Comparison of ENCODE assay signal across 8 mouse cellular contexts in the genomic region with DNA sequence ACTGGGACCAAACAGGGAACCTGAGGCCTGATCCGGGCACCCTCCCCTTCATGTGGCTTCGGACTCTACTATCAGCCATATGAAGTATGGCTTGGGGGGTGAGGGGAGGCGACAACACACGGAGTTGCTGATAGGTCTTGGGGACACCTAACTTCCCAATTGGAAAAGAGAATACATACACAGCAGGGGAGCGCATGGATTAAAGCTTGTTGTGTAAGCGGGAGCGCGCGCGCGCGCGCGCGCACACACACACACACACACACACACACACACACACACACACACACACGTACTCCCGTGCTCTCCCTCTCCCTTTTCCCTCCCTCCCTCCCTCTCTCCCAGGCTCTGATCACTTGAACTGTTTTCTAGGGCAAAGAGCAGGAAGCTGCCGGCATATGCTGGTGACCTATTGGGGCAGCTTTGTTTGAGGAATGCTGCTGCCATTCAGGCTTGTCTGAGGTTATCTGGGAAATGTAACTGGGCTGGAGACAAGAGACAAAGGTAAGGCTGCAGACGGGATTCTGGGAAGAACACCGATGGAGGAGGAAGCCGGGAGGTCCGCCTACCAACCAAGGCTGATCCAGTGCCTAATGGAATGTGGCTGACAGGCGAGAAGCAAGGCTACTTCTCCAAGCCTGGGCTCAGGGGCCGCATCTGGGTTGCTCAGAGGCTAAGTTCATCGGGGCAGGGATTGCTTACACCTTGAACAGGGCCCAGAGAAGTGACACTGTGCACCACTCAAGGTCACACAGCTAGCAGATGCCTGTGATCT. TPM values are rescaled to one million over a fixed set of nuclear protein-coding genes. Genes with fewer than 3 reads are reported as not detected.
A peak's percentile ranks its signal among the peaks of the same experiment; 100 is the strongest.
DNase-seq lines count a peak whose midpoint lies in the region; ATAC-seq lines count a peak whose summit lies in the region.

No protein-coding gene starts in this region.

- no peaks in the 10 kb centered on the region for H3K36me3 ChIP-seq in hindbrain, embryonic 12.5 days
- no peaks in the 10 kb centered on the region for H3K36me3 ChIP-seq in stomach, embryonic 16.5 days (ENCODE audit: control insufficient read depth, insufficient read depth, low read length)

- H3K27me3 ChIP-seq in hindbrain, embryonic 12.5 days: no peaks in the 10 kb centered on the region
- no peaks in the 10 kb centered on the region for H3K27me3 ChIP-seq in stomach, embryonic 16.5 days (ENCODE audit: control insufficient read depth, insufficient read depth, low read length)

- peak overlapping the region; percentile 70 for H3K9ac ChIP-seq in hindbrain, embryonic 12.5 days
- peak overlapping the region; percentile 83 for H3K9ac ChIP-seq in stomach, embryonic 16.5 days (ENCODE audit: low read length)

- no peaks in the 10 kb centered on the region for H3K9me3 ChIP-seq in hindbrain, embryonic 12.5 days (replicated peaks)
- no peaks in the 10 kb centered on the region for H3K9me3 ChIP-seq in stomach, embryonic 16.5 days (replicated peaks; ENCODE audit: control insufficient read depth, low read length)

- peaks cover 79% of the 10 kb centered on the region for H3K4me1 ChIP-seq in hindbrain, embryonic 12.5 days
- peaks cover 70% of the 10 kb centered on the region for H3K4me1 ChIP-seq in stomach, embryonic 16.5 days (ENCODE audit: control insufficient read depth, insufficient read depth, low read length)

- 3% methylated on average over 25 of the region's 25 CpGs for WGBS in hindbrain, embryonic 12.5 days
- 13% methylated on average over 25 of the region's 25 CpGs for WGBS in stomach, embryonic 16.5 days

- peak; percentile 42 for DNase-seq in ovary, postnatal 36 days (ENCODE audit: low spot score)
- no peak for DNase-seq in ovary, postnatal 10 days (ENCODE audit: low spot score)
- DNase-seq in embryo, embryonic 9.5 days (ENCODE audit: extremely low spot score): peak; percentile 80
- peak; percentile 54 for DNase-seq in liver
- DNase-seq in urinary bladder, postnatal 36 days (ENCODE audit: low spot score in 2 of 2): no peak
- no peak for DNase-seq in layer of hippocampus, postnatal 25 days (ENCODE audit: extremely low spot score in 1 of 2, low spot score in 1 of 2)

- ATAC-seq in hindbrain, embryonic 12.5 days (ENCODE audit: low FRiP score): 0 out of 2 replicates have a peak, but pooled peaks have one; percentile 9
- peak; percentile 30; the same call in 1 of the 2 replicates for ATAC-seq in stomach, embryonic 16.5 days (ENCODE audit: insufficient read depth, low FRiP score)

- H3K4me3 ChIP-seq in hindbrain, embryonic 12.5 days: no peak overlapping the region
- H3K4me3 ChIP-seq in stomach, embryonic 16.5 days (replicated peaks; ENCODE audit: low read length): no peak overlapping the region

- H3K27ac ChIP-seq in hindbrain, embryonic 12.5 days: peak overlapping the region; percentile 100
- H3K27ac ChIP-seq in stomach, embryonic 16.5 days (ENCODE audit: low read length): peak overlapping the region; percentile 100

- peak overlapping the region; percentile 28 for H3K4me2 ChIP-seq in hindbrain, embryonic 12.5 days (replicated peaks)
- 0 out of 2 replicates have a peak overlapping the region, but pooled peaks have one; percentile 28 for H3K4me2 ChIP-seq in stomach, embryonic 16.5 days (ENCODE audit: low read depth, low read length)

RNA-seq across cellular contexts. Expression of a gene that starts 11.8 kb away (rescaled TPM):
- 71.8 and 72.1 TPM in 2 replicates for polyA plus RNA-seq in hindbrain, embryonic 12.5 days (2016; fragmentation: Nextera tagmentation; extraction: Ambion mirVana)
- 45.1 and 45.3 TPM in 2 replicates for polyA plus RNA-seq in stomach, embryonic 16.5 days (2015; fragmentation: Nextera tagmentation; extraction: Ambion mirVana)
- total RNA-seq in layer of hippocampus, postnatal 25 days (2021): 100 to 1,000 TPM; 140 to 173 TPM

Comparison
In these comparisons a context has a peak if more than half of its experiments do, and no peak if none do; other contexts are left out.
1. DNase-seq: peak in ovary, postnatal 36 days (single experiment), embryo, embryonic 9.5 days (single experiment) and liver (single experiment); none in ovary, postnatal 10 days (single experiment), urinary bladder, postnatal 36 days (0 of 2) and layer of hippocampus, postnatal 25 days (0 of 2).